Mouse (Mus musculus) CH12.LX (cell line): ENCODE data around the gene Drg1. TPM values are rescaled to one million over a fixed set of nuclear protein-coding genes. Genes with fewer than 3 reads are reported as not detected.

ENCODE experiments used
- DNase-seq: peaks from one replicate; pipeline ENCODE4 v3.0.0-alpha.2; 2013; ENCODE audit errors: extremely low read depth
- H3K27ac ChIP-seq: 2 replicates; pipeline ENCODE4 v1.5.1; 2012; ENCODE audit warnings: low read depth, mild to moderate bottlenecking, control low read depth, moderate library complexity; ENCODE audit not compliant: insufficient read depth
- H3K27me3 ChIP-seq: replicated peaks from 2 replicates; pipeline ENCODE3; 2012; ENCODE audit warnings: inconsistent platforms
- H3K36me3 ChIP-seq, 2 experiments: replicated peaks in 1 of 2; 2 replicates each; pipeline versions ENCODE3 to v1.6.1; 2012; ENCODE audit warnings: inconsistent platforms in 1 of 2, low read length in 1 of 2, mild to moderate bottlenecking in 1 of 2, mixed read lengths in 1 of 2, moderate library complexity in 1 of 2; ENCODE audit not compliant: control insufficient read depth in 1 of 2, insufficient read depth in 1 of 2
- H3K4me1 ChIP-seq, 2 experiments: 2 replicates each; pipeline ENCODE4 v1.6.1; 2012; ENCODE audit warnings: inconsistent platforms in 1 of 2, moderate library complexity in 1 of 2; ENCODE audit not compliant: insufficient read depth in 2 of 2, control insufficient read depth in 1 of 2
- H3K4me2 ChIP-seq: 2 replicates; pipeline ENCODE4 v1.6.1; 2012; ENCODE audit warnings: low read depth, mild to moderate bottlenecking, control low read depth; ENCODE audit not compliant: poor library complexity, insufficient read depth, severe bottlenecking
- H3K4me3 ChIP-seq, 3 experiments: fragments of 150-350 bp in 1 of 3; sonication (generic) in 1 of 3; replicated peaks in 1 of 3; 2 replicates each; pipeline versions ENCODE3 to v1.5.1; 2011 to 2012; ENCODE audit warnings: low read depth in 2 of 3, low read length in 2 of 3, mild to moderate bottlenecking in 2 of 3, moderate library complexity in 2 of 3, control low read depth in 1 of 3, improper control_type of control experiment in 1 of 3, inconsistent platforms in 1 of 3, mixed read lengths in 1 of 3; ENCODE audit not compliant: poor library complexity in 1 of 3
- H3K79me2 ChIP-seq: replicated peaks from 2 replicates; pipeline ENCODE4 v1.6.1; 2012; ENCODE audit warnings: mild to moderate bottlenecking, moderate library complexity; ENCODE audit not compliant: control insufficient read depth, poor library complexity, insufficient read depth, severe bottlenecking; ENCODE audit errors: extremely low read depth
- H3K9ac ChIP-seq: 2 replicates; pipeline ENCODE4 v1.6.1; 2012; ENCODE audit warnings: low read depth, mild to moderate bottlenecking, control low read depth, moderate library complexity; ENCODE audit not compliant: insufficient read depth
- H3K9me3 ChIP-seq: replicated peaks from 2 replicates; pipeline ENCODE3; 2012; ENCODE audit warnings: low read length, inconsistent platforms, mixed read lengths
- BHLHE40 ChIP-seq: IDR thresholded peaks from 2 replicates; pipeline ENCODE4 v1.6.1; 2011; ENCODE audit warnings: mild to moderate bottlenecking, low read depth, low read length, improper control_type of control experiment
- CHD1 ChIP-seq: IDR thresholded peaks from 2 replicates; pipeline ENCODE4 v1.6.1; 2012; ENCODE audit warnings: low read depth, low read length, improper control_type of control experiment, inconsistent platforms
- CHD2 ChIP-seq: IDR thresholded peaks from 2 replicates; pipeline ENCODE4 v1.6.1; 2011; ENCODE audit warnings: low read length, improper control_type of control experiment
- ELF1 ChIP-seq: IDR thresholded peaks from 2 replicates; pipeline ENCODE4 v1.6.1; 2014; ENCODE audit warnings: low read depth, mild to moderate bottlenecking, inconsistent platforms, low read length, improper control_type of control experiment
- EP300 ChIP-seq: IDR thresholded peaks from 2 replicates; pipeline ENCODE4 v1.6.1; 2011; ENCODE audit warnings: low read length, improper control_type of control experiment
- IRF4 ChIP-seq: IDR thresholded peaks from 2 replicates; pipeline ENCODE4 v1.6.1; 2014; ENCODE audit warnings: low read depth, mild to moderate bottlenecking, inconsistent platforms, low read length, improper control_type of control experiment
- JUND ChIP-seq: conservative IDR thresholded peaks from 2 replicates; pipeline ENCODE4 v1.6.1; 2011; ENCODE audit warnings: low read depth, low read length, improper control_type of control experiment
- MAX ChIP-seq: IDR thresholded peaks from 2 replicates; pipeline ENCODE4 v1.6.1; 2011; ENCODE audit warnings: low read length, improper control_type of control experiment
- MEF2A ChIP-seq: IDR thresholded peaks from 2 replicates; pipeline ENCODE4 v1.6.1; 2014; ENCODE audit warnings: low read depth, mild to moderate bottlenecking, inconsistent platforms, low read length, improper control_type of control experiment, borderline replicate concordance
- MXI1 ChIP-seq: IDR thresholded peaks from 2 replicates; pipeline ENCODE4 v1.6.1; 2011; ENCODE audit warnings: mild to moderate bottlenecking, low read depth, low read length, improper control_type of control experiment
- NRF1 ChIP-seq: IDR thresholded peaks from 2 replicates; pipeline ENCODE4 v1.6.1; 2014; ENCODE audit warnings: low read depth, mild to moderate bottlenecking, inconsistent platforms, low read length, improper control_type of control experiment, moderate library complexity
- RCOR1 ChIP-seq: conservative IDR thresholded peaks from 2 replicates; pipeline ENCODE4 v1.6.1; 2012; ENCODE audit warnings: low read depth, mild to moderate bottlenecking, inconsistent platforms, low read length, improper control_type of control experiment
- SIN3A ChIP-seq: IDR thresholded peaks from 2 replicates; pipeline ENCODE4 v1.6.1; 2012; ENCODE audit warnings: low read length, improper control_type of control experiment, inconsistent platforms
- TCF12 ChIP-seq: IDR thresholded peaks from 2 replicates; pipeline ENCODE4 v1.6.1; 2014; ENCODE audit warnings: low read depth, mild to moderate bottlenecking, inconsistent platforms, low read length, improper control_type of control experiment
- UBTF ChIP-seq: IDR thresholded peaks from 2 replicates; pipeline ENCODE4 v1.6.1; 2012; ENCODE audit warnings: low read depth, mild to moderate bottlenecking, inconsistent platforms, low read length, improper control_type of control experiment, moderate library complexity
- ZMIZ1 ChIP-seq: IDR thresholded peaks from 2 replicates; pipeline ENCODE4 v1.6.1; 2012; ENCODE audit warnings: low read depth, mild to moderate bottlenecking, inconsistent platforms, low read length, improper control_type of control experiment
- dilution Hi-C: fragments of 300-500 bp; cut with MboI; formaldehyde crosslinking; loops from 2 replicates; pipeline ENCODE4 v1.14.3; 2020; ENCODE audit warnings: low sequenced_read_pairs; ENCODE audit not compliant: extremely low pct_unique_long_range_greater_than_20kb, extremely low pct_ligation_motif_present
- in situ Hi-C: fragments of 300-500 bp; cut with MboI; formaldehyde crosslinking; loops from 3 replicates; pipeline ENCODE4 v1.14.3; 2019; ENCODE audit warnings: low sequenced_read_pairs, low pct_ligation_motif_present, low pct_unique_long_range_greater_than_20kb, mixed read lengths
- polyA plus RNA-seq: library from polyadenylated mRNA; unstranded; fragments of >175 nt; gene quantifications from 2 replicates; pipeline ENCODE4 v1.2.1, GENCODE M21; 2012; ENCODE audit warnings: low read depth; ENCODE audit not compliant: insufficient read length
- total RNA-seq, 2 experiments: library from RNA; depleted of rRNA; stranded (reverse); fragments of 300-350 nt in 1 of 2; fragments of >200 nt in 1 of 2; gene quantifications; 2 replicates each; pipeline ENCODE4 v1.2.3; 2012 to 2014

Drg1 gene
- total and polyA plus RNA-seq, 3 experiments = 158 to 480 (median 249) TPM

GRCm38 (mm10) chr11:3291311-3292061 is 25.3 kb upstream of the Drg1 start:
- TF ChIP-seq CHD1 = peak; percentile 66; the same call in 1 of the 2 replicates
- 0 out of 2 replicates have a peak, but pooled peaks have one; percentile 9 for TF ChIP-seq CHD2
- TF ChIP-seq MXI1 = no peak; the same call in 1 of the 2 replicates
- peak; percentile 75 for TF ChIP-seq BHLHE40
- TF ChIP-seq ZMIZ1 = no peak
- no peak for TF ChIP-seq JUND
- TF ChIP-seq MEF2A = no peak
- TF ChIP-seq SIN3A = no peak
- TF ChIP-seq, all 38 proteins: peak for 3
- Histone ChIP-seq H3K9ac (peak overlapping the region; percentile 72), H3K9me3 (no peaks in the 10 kb centered on the region), H3K4me1 (peaks cover 0 to 47% of the 10 kb centered on the region in 2 experiments; a peak in 2 of 4 replicates), H3K36me3 (peaks cover 27 to 34% of the 10 kb centered on the region in 2 experiments), H3K4me2 (peak overlapping the region; percentile 96), H3K27ac (peak overlapping the region; percentile 47), H3K4me3 (peak overlapping the region; percentile 79 to 85 (median 84)), H3K79me2 (peaks cover 31% of the 10 kb centered on the region), H3K27me3 (no peaks in the 10 kb centered on the region)
- DNase-seq = peak; percentile 47
- dilution Hi-C loops (no loop called here), in situ Hi-C loops (no loop called here)

DNA sequence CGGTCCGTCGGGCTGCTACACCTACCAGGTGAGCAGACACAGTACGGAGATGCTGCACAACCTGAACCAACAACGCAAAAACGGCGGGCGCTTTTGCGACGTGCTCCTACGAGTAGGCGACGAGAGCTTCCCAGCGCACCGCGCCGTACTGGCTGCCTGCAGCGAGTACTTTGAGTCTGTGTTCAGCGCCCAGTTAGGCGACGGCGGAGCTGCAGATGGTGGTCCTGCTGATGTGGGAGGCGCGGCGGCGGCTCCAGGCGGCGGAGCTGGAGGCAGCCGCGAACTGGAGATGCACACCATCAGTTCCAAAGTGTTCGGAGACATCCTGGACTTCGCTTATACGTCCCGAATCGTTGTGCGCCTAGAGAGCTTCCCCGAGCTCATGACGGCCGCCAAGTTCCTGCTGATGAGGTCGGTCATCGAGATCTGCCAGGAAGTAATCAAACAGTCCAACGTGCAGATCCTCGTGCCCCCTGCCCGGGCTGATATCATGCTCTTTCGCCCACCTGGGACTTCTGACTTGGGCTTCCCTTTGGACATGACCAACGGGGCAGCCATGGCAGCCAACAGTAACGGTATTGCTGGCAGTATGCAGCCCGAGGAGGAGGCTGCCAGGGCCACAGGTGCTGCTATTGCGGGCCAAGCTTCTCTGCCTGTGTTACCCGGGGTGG is 24.6 kb upstream of the Drg1 start:
- Histone ChIP-seq H3K4me2 (peak overlapping the region; percentile 96), H3K9me3 (no peaks in the 10 kb centered on the region), H3K27ac (peak overlapping the region; percentile 47; the same call in 1 of the 2 replicates), H3K27me3 (no peaks in the 10 kb centered on the region), H3K36me3 (peaks cover 22 to 27% of the 10 kb centered on the region in 2 experiments), H3K9ac (peak overlapping the region; percentile 72), H3K4me1 (peaks cover 5 to 47% of the 10 kb centered on the region in 2 experiments), H3K4me3 (peak overlapping the region; percentile 79 to 85 (median 84)), H3K79me2 (peaks cover 31% of the 10 kb centered on the region)
- DNase-seq = peak; percentile 52
- in situ Hi-C loops (no loop called here), dilution Hi-C loops (no loop called here)
- TF ChIP-seq MEF2A (no peak), TCF12 (peak; percentile 43; the same call in 1 of the 2 replicates), EP300 (no peak), SIN3A (peak; percentile 77), UBTF (peak; percentile 31; the same call in 1 of the 2 replicates), MAX (peak; percentile 36), RCOR1 (peak; percentile 65; the same call in 1 of the 2 replicates), IRF4 (0 out of 2 replicates have a peak, but pooled peaks have one; percentile 23), ELF1 (peak; percentile 27; the same call in 1 of the 2 replicates), ZMIZ1 (peak; percentile 30; the same call in 1 of the 2 replicates), NRF1 (no peak)
